Mouse (Mus musculus) frontal cortex, postnatal 14 days (tissue): ENCODE measurements around the gene Abhd16a.
"Not testable (repeated sequence)": the region's sequence is repeated elsewhere in the genome, so short reads cannot be mapped to it uniquely, and the experiment has no call there.

Experiments
- DNase-seq, 2 experiments: peaks; one replicate each; pipeline ENCODE4 v3.0.0; 2022; ENCODE audit warnings: low spot score in 2 of 2

The Abhd16a gene

DNA sequence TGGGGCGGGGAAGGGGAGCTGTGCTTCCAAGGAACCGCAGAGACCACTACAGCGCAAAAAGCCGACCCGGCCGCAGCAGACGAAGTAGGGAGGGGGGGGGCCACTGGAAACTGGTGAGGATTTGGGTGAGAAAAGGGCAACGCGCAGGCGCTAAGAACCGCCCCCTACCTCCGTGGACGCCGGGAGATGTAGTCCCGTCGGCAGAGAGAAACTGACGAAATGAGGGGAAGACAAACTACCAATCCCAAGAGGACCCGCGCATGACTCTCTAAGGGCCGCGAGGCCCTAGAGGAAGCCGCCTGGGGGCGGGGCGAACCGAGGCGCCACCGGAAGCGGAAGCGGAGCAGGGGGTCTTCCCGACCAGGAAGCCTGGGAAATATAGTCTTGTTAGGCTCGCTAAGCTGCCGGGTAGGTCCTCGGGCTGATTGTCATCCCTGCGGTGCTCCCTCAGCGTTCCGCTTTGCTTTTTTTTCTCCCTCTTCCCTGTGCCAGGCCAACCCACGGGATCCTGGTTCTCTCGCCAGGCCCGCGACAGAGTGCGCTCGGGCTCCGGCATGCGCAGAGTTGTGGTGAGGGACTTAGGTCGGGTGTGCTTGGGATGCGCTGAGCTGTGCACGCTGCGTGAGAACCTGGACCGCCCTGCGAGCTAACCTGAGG is 32.2 kb downstream of the Abhd16a start, which contains the start of gene Gpank1:
Gene Gpank1, plus strand, starts transcription at position 313 of the 657 bp plus-strand sequence.
- peak; percentile 96 to 98 for DNase-seq

- peak; percentile 58 to 70 for DNase-seq
Measured at GRCm38 (mm10) chr17:35121871-35122303, 32.8 kb downstream of the Abhd16a start, which contains the start of gene Csnk2b. Gene Csnk2b (minus strand): TSS chr17:35122053.

- not testable (repeated sequence) for DNase-seq
Measured at GRCm38 (mm10) chr17:35123287-35123686, 34.2 kb downstream of the Abhd16a start.

GRCm38 (mm10) chr17:35124261-35124896 is 35.3 kb downstream of the Abhd16a start:
- DNase-seq: not testable (repeated sequence)

GRCm38 (mm10) chr17:35125081-35125480 is 36.0 kb downstream of the Abhd16a start:
- DNase-seq: no peak

- DNase-seq: no peak
Measured at GRCm38 (mm10) chr17:35125578-35125977, 36.5 kb downstream of the Abhd16a start.

- peak; percentile 32 to 66 for DNase-seq
Measured at GRCm38 (mm10) chr17:35126206-35126611, 37.1 kb downstream of the Abhd16a start, which contains the start of gene D17H6S53E. Gene D17H6S53E (plus strand): TSS chr17:35126373.

GRCm38 (mm10) chr17:35127017-35127416 is 38.0 kb downstream of the Abhd16a start:
- DNase-seq: no peak

DNA sequence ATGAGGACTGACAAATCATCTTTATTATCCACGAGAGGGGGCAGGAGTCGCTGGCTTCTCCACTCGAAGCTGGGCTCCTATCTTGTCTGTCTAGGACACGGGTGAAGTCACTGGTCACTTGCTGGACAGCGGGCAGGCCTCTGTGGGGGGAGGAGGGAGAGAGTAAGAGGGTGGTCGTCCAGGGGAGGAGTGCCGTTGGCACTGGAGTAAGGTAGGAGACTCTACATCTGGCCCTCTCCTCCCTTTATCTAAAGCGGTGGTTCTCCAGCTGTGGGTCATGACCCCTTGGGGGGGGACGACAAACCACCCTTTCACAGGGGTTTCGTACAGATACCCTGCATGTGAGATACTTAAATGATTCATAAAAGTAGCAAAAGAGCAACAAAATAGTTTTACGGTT is 39.9 kb downstream of the Abhd16a start:
- DNase-seq: no peak

DNA sequence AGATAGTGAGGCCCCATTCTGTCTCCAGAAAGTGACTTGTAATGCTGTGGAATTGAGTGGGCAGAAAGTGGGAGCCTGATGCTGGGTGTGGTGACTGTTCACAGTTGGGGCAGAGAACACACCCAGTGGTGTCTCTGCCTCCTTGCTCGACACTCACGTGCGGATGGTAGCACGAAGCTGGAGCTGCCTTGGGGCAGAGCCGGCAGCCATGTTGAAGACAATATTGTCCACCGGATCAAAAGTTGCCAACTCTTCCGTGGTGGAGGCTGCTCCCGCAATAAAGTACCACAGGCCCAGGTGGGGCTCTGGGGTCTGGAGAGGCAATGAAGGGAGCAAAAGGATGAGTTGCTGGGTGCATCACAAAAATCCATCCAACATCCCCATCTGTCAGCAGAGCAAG is 42.0 kb downstream of the Abhd16a start:
- no peak for DNase-seq

DNA sequence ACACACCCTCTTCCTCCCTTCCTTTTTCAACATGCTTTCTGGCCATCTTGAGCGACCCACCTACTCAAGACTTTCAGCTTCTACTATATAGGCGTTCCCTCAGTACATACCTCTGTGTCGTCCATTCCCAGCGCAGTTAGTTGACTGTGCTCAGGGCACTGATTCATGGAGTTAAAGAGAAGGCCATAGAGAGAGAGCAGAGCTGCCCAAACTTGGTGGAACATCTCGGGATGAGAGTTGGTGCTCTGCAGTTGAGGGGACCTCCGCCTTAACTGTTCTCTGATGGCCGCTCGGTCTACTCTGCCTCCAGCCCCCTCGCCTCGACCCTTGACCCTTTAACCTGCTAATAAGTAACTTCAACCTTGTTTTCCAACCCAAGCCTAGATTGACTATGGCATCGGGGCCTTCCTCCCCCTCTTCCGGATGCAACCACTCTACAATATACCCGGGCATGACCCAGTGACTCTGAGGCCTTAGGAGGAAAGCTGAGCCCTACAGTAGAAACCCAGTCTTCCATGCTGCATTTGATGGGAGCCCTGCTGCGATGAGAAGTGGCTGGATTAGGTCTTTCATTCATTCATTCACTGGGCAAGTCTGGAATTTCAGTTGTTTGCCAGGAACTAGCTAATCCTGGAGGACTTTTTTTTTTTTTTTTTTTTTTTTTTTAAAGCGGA is 42.6 kb downstream of the Abhd16a start, which contains the start of gene Apom:
Gene Apom, minus strand, starts transcription at position 551 of the 674 bp plus-strand sequence.
- no peak for DNase-seq

DNA sequence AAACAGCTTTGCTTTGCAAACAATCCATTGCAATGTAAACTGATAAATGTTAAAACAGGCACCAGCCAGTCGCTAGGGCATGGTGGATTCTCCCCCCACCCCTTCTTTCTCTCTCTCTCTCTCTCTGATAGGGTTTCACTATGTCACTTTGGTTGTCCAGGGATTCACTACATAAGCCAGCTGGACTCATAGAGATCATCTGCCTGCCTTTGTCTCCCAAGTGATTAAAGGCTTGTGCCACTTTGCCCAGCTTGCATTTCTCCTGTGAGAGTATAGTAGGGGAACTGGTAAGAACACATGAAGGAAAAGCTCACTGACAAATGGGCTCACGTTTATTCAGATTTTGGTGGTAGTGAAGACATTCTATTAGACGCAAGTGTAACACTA is 43.1 kb downstream of the Abhd16a start:
- no peak for DNase-seq

DNA sequence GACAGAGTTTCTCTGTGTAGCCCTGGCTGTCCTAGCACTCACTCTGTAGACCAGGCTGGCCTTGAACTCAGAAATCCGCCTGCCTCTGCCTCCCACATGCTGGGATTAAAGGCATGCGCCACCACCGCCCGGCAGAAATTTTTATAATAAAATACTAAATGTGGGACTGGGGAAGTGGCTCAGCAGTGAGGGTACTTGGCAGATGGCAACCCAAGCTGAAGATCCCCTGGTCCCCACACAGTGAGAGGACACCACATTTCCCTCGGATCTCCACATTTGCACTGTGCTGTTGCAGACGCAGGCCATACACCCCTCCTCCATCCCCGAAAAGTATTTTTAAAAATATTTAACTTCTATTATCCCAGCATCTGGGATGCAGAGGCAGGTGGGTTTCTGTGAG is 44.5 kb downstream of the Abhd16a start:
- no peak for DNase-seq

GRCm38 (mm10) chr17:35134801-35135590 is 45.9 kb downstream of the Abhd16a start, which contains the start of gene Bag6:
Gene Bag6 (plus strand): TSS chr17:35135178.
- peak; percentile 90 to 92 for DNase-seq

- no peak for DNase-seq
Measured at GRCm38 (mm10) chr17:35135591-35136320, 46.7 kb downstream of the Abhd16a start.

DNA sequence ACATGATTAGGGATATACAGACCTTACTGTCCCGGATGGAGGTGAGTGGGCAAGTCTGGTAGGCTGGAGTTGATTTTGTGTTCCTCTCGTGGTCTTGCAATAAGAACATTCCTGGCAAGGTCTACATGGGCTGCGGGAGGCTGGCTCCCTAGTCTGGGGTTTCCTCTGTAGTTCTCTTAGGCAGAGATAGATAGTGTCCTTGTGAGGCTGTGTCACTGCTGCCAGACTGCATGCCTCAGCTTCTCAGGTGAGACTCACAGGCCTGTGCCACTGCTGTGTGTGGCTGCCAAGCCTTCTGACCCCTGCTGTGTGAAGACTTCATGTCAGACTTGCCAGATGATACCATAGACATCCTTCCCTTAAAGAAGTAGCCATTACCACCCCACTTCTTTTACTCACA is 50.2 kb downstream of the Abhd16a start:
- DNase-seq: no peak

GRCm38 (mm10) chr17:35140490-35140996 is 51.5 kb downstream of the Abhd16a start:
- DNase-seq: no peak

GRCm38 (mm10) chr17:35141971-35142370 is 52.9 kb downstream of the Abhd16a start:
- no peak for DNase-seq

DNA sequence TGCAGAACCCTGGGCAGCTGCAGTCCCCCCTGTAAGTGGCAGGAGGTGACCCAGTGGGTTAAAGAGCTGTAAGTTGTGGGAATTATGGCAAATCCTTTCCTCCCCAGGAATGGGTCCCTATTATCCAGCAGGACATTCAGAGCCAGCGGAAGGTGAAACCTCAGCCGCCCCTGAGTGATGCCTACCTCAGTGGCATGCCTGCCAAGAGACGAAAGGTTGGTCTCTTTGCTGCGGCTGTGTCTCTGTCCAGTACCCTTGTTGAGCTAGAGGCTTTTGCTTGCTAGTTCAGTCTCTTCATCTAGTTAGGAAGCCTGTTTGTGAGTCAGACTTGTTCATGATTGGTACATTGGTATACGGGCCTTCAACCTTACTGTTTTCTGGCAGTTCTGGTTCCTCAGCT is 57.1 kb downstream of the Abhd16a start:
- no peak for DNase-seq

- DNase-seq: no peak
Measured at GRCm38 (mm10) chr17:35147348-35147747, 58.3 kb downstream of the Abhd16a start.
